ENCODE assay signal across 19 mouse cellular contexts in genomic region chr6:8095856-8096255, GRCm38 (mm10).
DNase-seq lines count a peak whose midpoint lies in the region; ATAC-seq lines count a peak whose summit lies in the region.
"Had no signal": no experiment of that assay in that cellular context is flagged by ENCODE, and none has a peak within 500 bp of the region (broad histone marks: within the 10 kb centered on the region; RNA-seq: fewer than 3 reads in every experiment).

No protein-coding gene starts in this region.

- H3K4me1 ChIP-seq in neural tube, embryonic 14.5 days (ENCODE audit: control insufficient read depth, insufficient read depth, low read length): no peaks in the 10 kb centered on the region
- no peaks in the 10 kb centered on the region for H3K4me1 ChIP-seq in forebrain, embryonic 10.5 days
- H3K4me1 ChIP-seq: embryonic facial prominence, embryonic 10.5 days; megakaryocyte, embryonic 14.5 days had no signal

- H3K27me3 ChIP-seq in neural tube, embryonic 14.5 days (ENCODE audit: control insufficient read depth, insufficient read depth, low read length): no peaks in the 10 kb centered on the region
- H3K27me3 ChIP-seq in forebrain, embryonic 10.5 days (ENCODE audit: poor library complexity, severe bottlenecking): no peaks in the 10 kb centered on the region
- H3K27me3 ChIP-seq: megakaryocyte, embryonic 14.5 days; neural tube, embryonic 15.5 days had no signal

- H3K4me3 ChIP-seq in neural tube, embryonic 14.5 days (ENCODE audit: low read depth, low read length): no peak overlapping the region
- H3K4me3 ChIP-seq in forebrain, embryonic 10.5 days: no peak overlapping the region
- H3K4me3 ChIP-seq: embryonic facial prominence, embryonic 10.5 days; erythroblast, embryonic 14.5 days; gastrocnemius, adult 2 months; megakaryocyte, embryonic 14.5 days; neural tube, embryonic 15.5 days had no signal

- ATAC-seq in cerebellum, adult (ENCODE audit: insufficient number of reproducible peaks, low FRiP score, low TSS enrichment): peak; percentile 98
- peak; percentile 41; the same call in 1 of the 2 replicates for ATAC-seq in neural tube, embryonic 14.5 days (ENCODE audit: low read depth)
- ATAC-seq: forebrain, embryonic 16.5 days had no signal

- H3K27ac ChIP-seq in neural tube, embryonic 14.5 days (ENCODE audit: low read depth, low read length): no peak overlapping the region
- no peak overlapping the region for H3K27ac ChIP-seq in forebrain, embryonic 10.5 days
- H3K27ac ChIP-seq: embryonic facial prominence, embryonic 10.5 days; gastrocnemius, adult 2 months; neural tube, embryonic 15.5 days had no signal

- no peaks in the 10 kb centered on the region for H3K36me3 ChIP-seq in neural tube, embryonic 14.5 days (ENCODE audit: control insufficient read depth, insufficient read depth, low read length)
- no peaks in the 10 kb centered on the region for H3K36me3 ChIP-seq in forebrain, embryonic 10.5 days (replicated peaks)
- H3K36me3 ChIP-seq: embryonic facial prominence, embryonic 10.5 days; neural tube, embryonic 15.5 days had no signal

- no peaks in the 10 kb centered on the region for H3K9me3 ChIP-seq in neural tube, embryonic 14.5 days (ENCODE audit: control insufficient read depth, low read length)
- no peaks in the 10 kb centered on the region for H3K9me3 ChIP-seq in forebrain, embryonic 10.5 days
- H3K9me3 ChIP-seq: embryonic facial prominence, embryonic 10.5 days; megakaryocyte, embryonic 14.5 days; neural tube, embryonic 15.5 days had no signal

- H3K4me2 ChIP-seq in neural tube, embryonic 14.5 days (ENCODE audit: low read depth, low read length): no peak overlapping the region
- H3K4me2 ChIP-seq: liver, embryonic 11.5 days; neural tube, embryonic 15.5 days had no signal

- WGBS in neural tube, embryonic 14.5 days: 52% methylated on average over 3 of the region's 3 CpGs
- WGBS in forebrain, embryonic 10.5 days: 80% methylated on average over 3 of the region's 3 CpGs

- DNase-seq in cerebellum, postnatal 4 days (ENCODE audit: low spot score in 2 of 2): no peak
- no peak for DNase-seq in neural tube, embryonic 10.5 days (ENCODE audit: extremely low spot score, low spot score)
- DNase-seq in cerebellum, postnatal 10 days: peak; percentile 80 to 86
- no peak for DNase-seq in adrenal gland, adult 2 months
- no peak for DNase-seq in kidney, postnatal 14 days
- DNase-seq in forebrain, embryonic 10.5 days (ENCODE audit: extremely low spot score, low spot score): no peak
- DNase-seq: gastrocnemius, adult 2 months; heart, postnatal 10 days; kidney, postnatal 36 days; retina, postnatal 1 day; thymus, postnatal 36 days had no signal

- H3K9ac ChIP-seq in neural tube, embryonic 14.5 days (replicated peaks; ENCODE audit: low read depth, low read length): no peak overlapping the region
- H3K9ac ChIP-seq: neural tube, embryonic 15.5 days had no signal

Comparison
In these comparisons a context has a peak if more than half of its experiments do, and no peak if none do; other contexts are left out.
1. DNase-seq: peak in cerebellum, postnatal 10 days (2 of 2); none in cerebellum, postnatal 4 days (0 of 2), neural tube, embryonic 10.5 days (single experiment), adrenal gland, adult 2 months (single experiment), kidney, postnatal 14 days (single experiment) and forebrain, embryonic 10.5 days (single experiment).